Mouse (Mus musculus) gastrocnemius, adult 2 months (tissue): Measurements from ENCODE around the gene Hba-x. TPM values are rescaled to one million over a fixed set of nuclear protein-coding genes. Genes with fewer than 3 reads are reported as not detected.
"Not testable (repeated sequence)": the region's sequence is repeated elsewhere in the genome, so short reads cannot be mapped to it uniquely, and the experiment has no call there.

Experiments used
- DNase-seq: peaks from one replicate; pipeline ENCODE4 v3.0.0; 2022
- H3K27ac ChIP-seq: fragments of 200-600 bp; 2 replicates; pipeline ENCODE4 v1.8.1; 2022; ENCODE audit warnings: mild to moderate bottlenecking
- H3K4me3 ChIP-seq: fragments of 200-600 bp; 2 replicates; pipeline ENCODE4 v1.8.1; 2022; ENCODE audit warnings: mild to moderate bottlenecking, moderate library complexity
- CTCF ChIP-seq: fragments of 200-600 bp; IDR thresholded peaks from 2 replicates; pipeline ENCODE4 v1.8.1; 2022; ENCODE audit warnings: antibody characterized with exemption, mild to moderate bottlenecking, moderate library complexity
- intact Hi-C: fragments of 180-260 bp; cut with DNase I; formaldehyde crosslinking; loops from one replicate; pipeline ENCODE4 v1.15.1; 2025
- total RNA-seq, 2 experiments: library from RNA; stranded (reverse); gene quantifications; 2 replicates each; pipeline ENCODE4 v1.2.3; 2021

Gene Hba-x
- total RNA-seq, 2 experiments from 2014 or later, result not detected

DNA sequence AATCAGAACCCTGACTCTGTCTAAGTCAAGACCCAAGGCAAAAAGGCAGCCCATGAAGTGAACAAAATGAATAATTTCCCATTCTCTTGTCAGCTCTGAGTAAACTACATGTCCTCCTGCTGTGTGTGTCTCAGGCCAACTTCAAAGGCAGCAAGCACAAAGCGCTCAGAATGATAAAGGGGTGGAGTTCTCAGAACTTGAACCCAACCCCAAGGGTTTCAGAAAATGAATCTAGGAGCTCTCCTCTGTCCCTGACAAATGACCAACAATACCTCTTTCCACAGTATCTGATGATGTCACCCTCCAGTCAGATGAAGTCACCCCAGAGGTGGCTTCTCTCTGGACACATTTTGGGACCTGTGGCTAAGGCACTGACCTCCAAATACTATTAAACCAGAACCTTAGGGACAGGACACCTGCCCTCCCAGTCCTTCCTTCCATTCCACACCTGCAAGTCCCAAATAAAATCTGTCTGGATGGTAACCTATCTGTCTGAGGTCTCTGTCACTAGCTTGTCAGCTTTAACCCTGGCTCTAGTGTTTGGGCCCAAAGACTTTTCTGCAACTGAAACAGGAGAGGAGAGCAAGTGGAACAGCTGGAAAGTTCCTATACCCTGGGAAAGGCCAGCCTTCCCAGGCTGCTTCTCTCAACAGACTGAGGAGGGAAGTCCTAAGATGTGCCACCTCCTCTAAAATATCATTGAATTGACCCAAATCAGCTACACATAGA is 5.4 kb downstream of the Hba-x start:
- H3K4me3 ChIP-seq, result no peak overlapping the region
- intact Hi-C loops, result no loop called here
- TF ChIP-seq CTCF, result no peak
- no peak overlapping the region for H3K27ac ChIP-seq
- no peak for DNase-seq

DNA sequence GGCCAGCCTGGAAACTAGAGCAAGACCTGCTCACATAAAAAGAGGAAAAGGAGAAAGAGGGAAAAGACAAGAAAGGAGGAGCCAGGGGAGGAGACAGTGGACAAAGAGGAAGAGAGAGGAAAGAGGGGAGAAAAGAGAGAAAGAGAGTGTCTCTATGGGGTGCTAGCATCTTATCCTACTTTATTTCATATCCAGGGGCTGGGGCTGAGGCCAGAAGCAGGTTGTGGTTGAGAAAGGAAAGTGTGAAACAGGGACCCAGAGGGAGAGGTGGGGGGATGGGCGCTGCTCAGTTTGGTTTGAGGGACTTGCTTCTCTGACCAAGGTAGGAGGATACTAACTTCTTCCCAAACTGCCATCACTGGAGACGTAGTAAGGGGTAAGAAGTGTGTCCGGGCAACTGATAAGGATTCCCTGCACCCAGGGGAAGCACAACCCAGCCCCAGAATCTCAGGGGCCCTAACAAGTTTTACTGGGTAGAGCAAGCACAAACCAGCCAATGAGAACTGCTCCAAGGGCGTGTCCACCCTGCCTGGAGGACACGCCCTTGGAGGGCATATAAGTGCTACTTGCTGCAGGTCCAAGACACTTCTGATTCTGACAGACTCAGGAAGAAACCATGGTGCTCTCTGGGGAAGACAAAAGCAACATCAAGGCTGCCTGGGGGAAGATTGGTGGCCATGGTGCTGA is 7.0 kb downstream of the Hba-x start, which contains the start of gene Hba-a1:
Gene Hba-a1 (plus strand): TSS at position 421 of the 687 bp plus-strand sequence.
- DNase-seq, intact Hi-C loops, H3K27ac ChIP-seq, H3K4me3 ChIP-seq: not testable (repeated sequence)

DNA sequence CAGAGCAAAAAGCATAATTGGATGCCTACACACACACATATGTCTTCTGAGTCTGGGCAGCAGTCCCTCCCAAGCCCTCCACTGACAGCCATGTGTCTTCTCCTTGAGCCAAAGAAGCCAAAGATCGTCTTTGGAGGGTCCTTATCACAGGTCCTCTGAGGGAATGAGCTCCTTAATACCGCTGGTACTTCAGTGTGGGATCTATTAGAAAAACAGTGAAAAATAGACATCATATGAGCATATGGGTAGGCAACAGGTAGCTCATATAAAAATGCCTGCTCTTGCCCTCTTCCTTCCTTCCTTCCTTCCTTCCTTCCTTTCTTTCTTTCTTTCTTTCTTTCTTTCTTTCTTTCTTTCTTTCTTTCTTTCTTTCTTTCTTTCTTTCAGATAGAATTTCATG is 8.4 kb downstream of the Hba-x start:
- DNase-seq, H3K4me3 ChIP-seq, H3K27ac ChIP-seq, intact Hi-C loops: not testable (repeated sequence)

DNA sequence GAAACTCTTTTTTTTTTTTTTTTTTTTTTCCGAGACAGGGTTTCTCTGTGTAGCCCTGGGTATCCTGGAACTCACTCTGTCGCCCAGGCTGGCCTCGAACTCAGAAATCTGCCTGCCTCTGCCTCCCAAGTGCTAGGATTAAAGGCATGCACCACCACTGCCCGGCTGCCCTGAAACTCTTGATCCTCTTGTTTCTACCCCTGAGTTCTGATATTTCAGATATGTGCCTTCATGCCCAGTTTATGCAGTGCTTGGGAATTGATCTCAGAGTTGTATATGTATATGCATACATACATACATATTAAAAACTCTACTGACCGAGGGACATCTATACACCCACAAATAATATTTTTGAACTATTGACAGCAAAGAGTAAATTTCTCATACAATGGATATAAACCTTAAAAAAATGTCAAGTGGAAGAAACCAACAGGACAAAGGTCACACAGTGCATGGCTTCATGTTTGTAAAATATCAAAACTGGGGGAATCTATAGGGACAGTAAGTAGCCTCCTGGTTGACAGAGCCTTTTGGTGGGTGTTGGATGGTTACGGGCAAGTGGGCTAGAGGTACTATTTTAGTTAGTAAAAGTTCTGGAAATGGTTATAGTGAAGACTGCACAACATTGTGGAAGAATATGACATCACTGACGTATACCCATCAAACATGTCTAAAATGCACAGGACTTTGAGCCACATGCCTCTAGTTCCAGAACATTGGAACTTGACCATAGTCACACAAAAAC is 9.0 kb downstream of the Hba-x start:
- intact Hi-C loops, result loop anchor here (5.0 kb wide), 2 partner anchors 37 to 103 kb away; no protein-coding TSS in a partner anchor
- no peak for DNase-seq
- no peak overlapping the region for H3K4me3 ChIP-seq
- no peak for TF ChIP-seq CTCF
- H3K27ac ChIP-seq, result no peak overlapping the region

DNA sequence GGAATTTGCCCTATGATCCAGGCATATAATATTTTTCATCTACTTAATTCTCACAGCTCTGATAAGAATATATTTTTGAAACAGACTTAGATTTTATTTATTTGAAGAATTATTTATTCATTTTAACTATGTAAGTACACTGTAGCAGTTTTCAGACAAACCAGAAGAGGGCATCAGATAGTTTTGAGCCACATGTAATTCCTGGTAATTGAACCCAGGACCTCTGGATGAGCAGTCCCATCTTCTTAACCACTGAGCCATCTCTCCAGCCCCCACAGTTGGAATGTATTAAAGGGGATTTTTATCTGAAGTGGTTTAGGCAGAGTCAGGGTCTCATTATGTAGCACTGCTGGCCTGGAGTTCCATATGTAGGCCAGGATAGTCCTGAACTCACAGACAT is 9.7 kb downstream of the Hba-x start:
- H3K4me3 ChIP-seq, DNase-seq, H3K27ac ChIP-seq: not testable (repeated sequence)
- intact Hi-C loops, result loop anchor here (5.0 kb wide), 2 partner anchors 36 to 104 kb away; no protein-coding TSS in a partner anchor

DNA sequence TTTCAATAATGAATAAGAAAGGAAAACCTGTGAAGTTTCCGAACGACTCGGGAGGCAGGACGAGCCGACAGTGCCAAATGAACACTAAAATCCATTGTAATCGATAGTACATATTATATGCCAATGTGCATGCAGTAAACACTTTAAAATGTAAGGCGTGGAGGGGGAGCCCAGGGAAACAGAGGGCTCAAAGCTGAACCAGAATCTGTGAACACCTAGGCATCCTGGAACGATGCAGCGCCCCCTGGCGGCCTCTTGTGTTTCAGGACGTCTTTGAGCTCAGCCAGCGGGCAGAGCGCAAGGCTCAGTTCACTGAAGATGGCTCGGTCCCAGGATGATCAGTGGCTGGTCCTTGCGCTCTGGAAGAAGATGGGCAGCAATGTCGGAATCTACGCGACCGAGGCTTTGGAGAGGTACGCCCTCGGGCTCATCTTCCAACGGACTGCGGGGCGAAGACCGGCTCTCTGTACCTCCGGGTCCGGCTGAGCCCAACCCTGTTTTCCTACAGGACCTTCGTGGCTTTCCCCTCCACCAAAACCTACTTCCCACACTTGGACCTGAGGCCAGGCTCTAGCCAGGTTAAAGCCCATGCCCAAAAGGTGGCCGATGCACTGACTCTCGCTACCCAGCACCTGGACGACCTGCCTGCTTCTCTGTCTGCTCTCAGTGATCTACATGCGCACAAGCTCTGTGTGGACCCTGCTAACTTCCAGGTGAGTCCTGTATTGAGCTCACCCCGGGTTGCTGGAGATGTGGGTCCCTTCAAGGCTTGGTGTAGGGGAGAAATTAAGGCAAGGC is 10.7 kb downstream of the Hba-x start, which contains the start of gene Hbq1b:
Gene Hbq1b (plus strand): TSS at position 271 of the 798 bp plus-strand sequence.
- intact Hi-C loops, result loop anchor here (5.0 kb wide), 2 partner anchors 35 to 105 kb away; no protein-coding TSS in a partner anchor

DNA sequence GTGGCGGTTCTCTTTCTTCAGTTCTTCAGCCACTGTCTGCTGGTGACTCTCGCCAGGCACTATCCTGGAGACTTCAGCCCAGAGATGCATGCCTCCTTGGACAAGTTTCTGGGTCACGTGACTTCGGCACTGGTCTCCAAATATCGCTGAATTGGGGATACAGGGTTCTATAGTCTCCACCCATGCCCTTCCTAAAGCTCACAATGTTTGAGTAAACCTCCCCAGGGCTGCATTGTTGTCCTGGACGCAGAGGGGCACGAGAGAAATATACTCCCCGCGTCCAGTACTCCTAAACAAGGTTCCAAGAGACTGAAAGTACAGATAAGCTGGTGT is 11.3 kb downstream of the Hba-x start:
- no peak for TF ChIP-seq CTCF
- no peak for DNase-seq
- intact Hi-C loops, result loop anchor here (5.0 kb wide), 2 partner anchors 35 to 105 kb away; no protein-coding TSS in a partner anchor
- Histone ChIP-seq H3K4me3 (no peak overlapping the region), H3K27ac (no peak overlapping the region)

More for the DNA sequence above, 10.7 kb downstream of the Hba-x start, which contains the start of gene Hbq1b:
- H3K4me3 ChIP-seq, result peak within 1 kb of the TSS; percentile 42
- peak; percentile 84 for DNase-seq
- H3K27ac ChIP-seq, result not testable (repeated sequence)
- peak; percentile 84 for TF ChIP-seq CTCF

DNA sequence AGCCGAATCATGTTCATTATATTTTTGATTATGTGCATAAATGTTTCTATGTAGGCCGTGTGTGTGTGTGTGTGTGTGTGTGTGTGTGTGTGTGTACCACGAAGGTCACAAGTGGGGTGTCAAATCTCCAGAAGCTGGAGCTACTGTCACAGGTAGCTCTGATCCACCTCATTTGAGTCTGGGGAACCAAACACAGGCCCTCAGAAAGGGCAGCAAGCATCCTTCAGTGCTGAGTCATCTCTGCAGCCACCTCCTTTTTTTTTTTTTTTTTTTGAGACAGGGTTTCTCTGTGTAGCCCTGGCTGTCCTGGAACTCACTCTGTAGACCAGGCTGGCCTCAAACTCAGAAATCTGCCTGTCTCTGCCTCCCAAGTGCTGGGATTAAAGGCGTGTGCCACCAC is 16.6 kb downstream of the Hba-x start:
- DNase-seq, H3K27ac ChIP-seq, intact Hi-C loops, H3K4me3 ChIP-seq: not testable (repeated sequence)

DNA sequence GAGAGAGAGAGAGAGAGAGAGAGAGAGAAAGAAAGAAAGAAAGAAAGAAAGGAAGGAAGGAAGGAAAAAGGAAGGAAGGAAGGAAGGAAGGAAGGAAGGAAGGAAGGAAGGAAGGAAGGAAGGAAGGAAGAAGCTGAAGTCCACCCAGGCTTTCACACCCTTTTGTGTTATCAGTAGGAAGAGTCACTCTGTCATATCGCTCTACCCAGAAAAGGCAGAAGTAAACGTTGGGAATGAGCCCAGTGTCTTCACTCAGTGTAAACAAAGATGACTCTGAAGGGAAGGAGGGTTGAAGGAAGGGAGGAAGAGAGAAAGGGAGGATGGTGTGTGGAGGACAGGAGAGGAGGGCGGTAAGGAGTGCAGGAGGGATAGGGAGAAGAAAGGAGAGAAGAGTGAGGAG is 17.3 kb downstream of the Hba-x start:
- H3K4me3 ChIP-seq, DNase-seq, H3K27ac ChIP-seq, intact Hi-C loops: not testable (repeated sequence)

DNA sequence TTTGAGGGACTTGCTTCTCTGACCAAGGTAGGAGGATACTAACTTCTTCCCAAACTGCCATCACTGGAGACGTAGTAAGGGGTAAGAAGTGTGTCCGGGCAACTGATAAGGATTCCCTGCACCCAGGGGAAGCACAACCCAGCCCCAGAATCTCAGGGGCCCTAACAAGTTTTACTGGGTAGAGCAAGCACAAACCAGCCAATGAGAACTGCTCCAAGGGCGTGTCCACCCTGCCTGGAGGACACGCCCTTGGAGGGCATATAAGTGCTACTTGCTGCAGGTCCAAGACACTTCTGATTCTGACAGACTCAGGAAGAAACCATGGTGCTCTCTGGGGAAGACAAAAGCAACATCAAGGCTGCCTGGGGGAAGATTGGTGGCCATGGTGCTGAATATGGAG is 20.0 kb downstream of the Hba-x start, which contains the start of gene Hba-a2:
Gene Hba-a2 (plus strand): TSS at position 287 of the 400 bp plus-strand sequence.
- intact Hi-C loops, H3K4me3 ChIP-seq, H3K27ac ChIP-seq, DNase-seq: not testable (repeated sequence)

DNA sequence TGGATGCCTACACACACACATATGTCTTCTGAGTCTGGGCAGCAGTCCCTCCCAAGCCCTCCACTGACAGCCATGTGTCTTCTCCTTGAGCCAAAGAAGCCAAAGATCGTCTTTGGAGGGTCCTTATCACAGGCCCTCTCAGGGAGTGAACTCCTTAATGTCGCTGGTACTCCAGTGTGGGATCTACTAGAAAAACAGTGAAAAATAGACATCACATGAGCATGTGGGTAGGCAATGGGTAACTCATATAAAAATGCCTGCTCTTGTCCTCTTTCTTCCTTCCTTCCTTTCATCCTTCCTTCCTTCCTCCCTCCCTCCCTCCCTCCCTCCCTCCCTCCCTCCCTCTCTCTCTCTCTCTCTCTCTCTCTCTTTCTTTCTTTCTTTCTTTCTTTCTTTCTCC is 21.2 kb downstream of the Hba-x start:
- DNase-seq, H3K27ac ChIP-seq, intact Hi-C loops, H3K4me3 ChIP-seq: not testable (repeated sequence)

DNA sequence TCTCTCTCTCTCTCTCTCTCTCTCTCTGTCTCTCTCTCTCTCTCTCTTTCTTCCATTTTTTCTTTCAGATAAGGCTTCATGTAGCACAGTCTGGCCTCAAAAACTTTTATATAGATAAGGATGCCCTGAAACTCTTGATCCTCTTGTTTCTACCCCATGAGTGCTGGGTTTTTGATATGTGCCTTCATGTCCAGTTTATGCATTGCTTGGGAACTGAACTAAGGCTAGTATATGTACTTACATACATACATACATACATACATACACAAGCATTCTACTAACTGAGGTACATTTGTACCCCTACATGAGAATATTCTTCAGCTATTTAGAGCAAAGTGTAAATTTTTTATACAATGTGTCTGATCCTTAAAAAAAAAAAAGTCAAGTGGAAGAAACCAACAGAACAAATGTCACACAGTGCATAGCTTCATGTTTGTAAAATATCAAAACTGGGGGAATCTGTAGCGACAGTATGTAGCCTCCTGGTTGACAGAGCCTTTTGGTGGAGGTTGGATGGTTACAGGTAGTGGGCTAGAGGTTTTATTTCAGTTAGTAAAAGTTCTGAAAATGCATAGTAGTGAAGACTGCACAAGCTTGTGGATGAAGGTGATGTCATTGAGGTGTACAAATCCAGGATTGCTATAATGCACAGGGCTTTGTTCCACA is 21.8 kb downstream of the Hba-x start:
- DNase-seq, result no peak
- H3K27ac ChIP-seq, result no peak overlapping the region
- no peak overlapping the region for H3K4me3 ChIP-seq
- TF ChIP-seq CTCF, result no peak
- intact Hi-C loops, result no loop called here
